Mouse (Mus musculus): Measurements from ENCODE around the gene Gpr88. TPM values are rescaled to one million over a fixed set of nuclear protein-coding genes. Genes with fewer than 3 reads are reported as not detected.

Gene Gpr88
- total and polyA plus RNA-seq, 3 experiments = 0.16 TPM; not detected in 2

- DNase-seq (ENCODE audit: low spot score) = no peak
- H3K4me1 ChIP-seq (ENCODE audit: insufficient read depth, low read depth, low read length) = no peaks in the 10 kb centered on the region
- no peak for TF ChIP-seq CTCF (IDR thresholded peaks at IDR 0.05; ENCODE audit: low read depth, low read length)
- peaks cover 5% of the 10 kb centered on the region; the same call in 1 of the 2 replicates for H3K27me3 ChIP-seq (ENCODE audit: insufficient read depth, low read length)
- ATAC-seq (ENCODE audit: extremely low read depth, insufficient number of reproducible peaks, low FRiP score, poor library complexity, severe bottlenecking) = no peak
- no peak overlapping the region for H3K4me3 ChIP-seq (ENCODE audit: low read depth, low read length)
- no peaks in the 10 kb centered on the region for H3K36me3 ChIP-seq (replicated peaks)
- H3K9me3 ChIP-seq (replicated peaks) = no peaks in the 10 kb centered on the region
Observed at GRCm38 (mm10) chr3:116211639-116212038, 41.7 kb downstream of the Gpr88 start.

DNA sequence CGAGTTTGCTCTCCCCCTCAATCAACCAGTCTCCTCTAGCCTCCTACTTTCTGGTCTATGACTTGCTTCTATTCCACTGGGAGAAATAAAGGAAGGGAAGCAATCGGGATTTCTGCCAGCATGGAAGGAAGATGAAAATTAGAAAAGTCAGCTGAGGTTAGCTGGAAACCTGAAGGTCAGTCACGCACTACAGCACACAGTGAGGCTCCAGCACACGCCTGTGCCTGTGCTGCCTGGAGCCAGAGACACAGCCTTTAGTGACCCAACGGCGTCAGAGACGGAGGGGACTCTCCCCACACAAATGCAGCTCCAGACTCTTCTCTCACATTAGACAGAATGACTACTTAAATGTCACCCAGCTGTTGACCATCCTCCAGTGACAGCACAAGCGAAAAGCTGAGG lies 42.6 kb downstream of the Gpr88 start:
- no peak for TF ChIP-seq POLR2AphosphoS5 (IDR thresholded peaks at IDR 0.05; ENCODE audit: insufficient replicate concordance, low read depth, low read length)
- no peak for TF ChIP-seq GATA2 (IDR thresholded peaks at IDR 0.05; ENCODE audit: borderline replicate concordance, low read depth, low read length)
- TF ChIP-seq TAL1 (conservative IDR thresholded peaks at IDR 0.05; ENCODE audit: low read depth, low read length) = no peak
- DNase-seq (ENCODE audit: low spot score) (no peak), ATAC-seq (ENCODE audit: extremely low read depth, insufficient number of reproducible peaks, low FRiP score, poor library complexity, severe bottlenecking) (no peak)

DNA sequence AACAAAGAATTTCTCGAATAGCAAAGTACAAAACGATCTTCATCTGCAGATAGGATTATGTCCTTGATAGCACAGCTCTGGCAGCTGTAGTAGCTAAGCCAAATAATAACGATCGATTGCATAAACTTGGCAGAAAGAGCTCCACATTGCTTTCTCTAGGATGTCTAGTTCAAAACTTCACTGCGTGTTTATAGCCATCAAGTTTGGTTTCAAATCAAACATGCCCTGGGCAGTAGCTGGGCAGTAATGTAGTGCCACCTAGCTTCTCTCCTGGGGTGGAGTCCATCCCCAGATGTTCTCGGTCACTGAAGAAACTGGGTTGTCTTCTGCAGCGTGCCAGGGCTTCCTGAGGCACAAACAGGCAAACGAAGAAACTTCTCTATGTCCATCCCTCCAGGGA lies 44.1 kb downstream of the Gpr88 start:
- no peaks in the 10 kb centered on the region for H3K9me3 ChIP-seq (replicated peaks)
- ATAC-seq (ENCODE audit: extremely low read depth, insufficient number of reproducible peaks, low FRiP score, poor library complexity, severe bottlenecking) (no peak), DNase-seq (ENCODE audit: low spot score) (no peak)
- no peak overlapping the region for H3K4me3 ChIP-seq (ENCODE audit: low read depth, low read length)
- H3K36me3 ChIP-seq (replicated peaks) = no peaks in the 10 kb centered on the region
- peaks cover 7% of the 10 kb centered on the region for H3K27me3 ChIP-seq (ENCODE audit: insufficient read depth, low read length)
- H3K4me1 ChIP-seq (ENCODE audit: insufficient read depth, low read depth, low read length) = no peaks in the 10 kb centered on the region
- TF ChIP-seq TAL1 (conservative IDR thresholded peaks at IDR 0.05; ENCODE audit: low read depth, low read length) (no peak), GATA2 (IDR thresholded peaks at IDR 0.05; ENCODE audit: borderline replicate concordance, low read depth, low read length) (no peak), GATA1 (IDR thresholded peaks at IDR 0.05; ENCODE audit: borderline replicate concordance, low read length) (no peak), CTCF (IDR thresholded peaks at IDR 0.05; ENCODE audit: low read depth, low read length) (no peak), POLR2AphosphoS5 (IDR thresholded peaks at IDR 0.05; ENCODE audit: insufficient replicate concordance, low read depth, low read length) (no peak)

More for the DNA sequence above, 42.6 kb downstream of the Gpr88 start:
- no peaks in the 10 kb centered on the region for H3K9me3 ChIP-seq (replicated peaks)
- no peaks in the 10 kb centered on the region for H3K4me1 ChIP-seq (ENCODE audit: insufficient read depth, low read depth, low read length)
- peaks cover 5% of the 10 kb centered on the region for H3K27me3 ChIP-seq (ENCODE audit: insufficient read depth, low read length)
- H3K4me3 ChIP-seq (ENCODE audit: low read depth, low read length) = no peak overlapping the region
- H3K36me3 ChIP-seq (replicated peaks) = no peaks in the 10 kb centered on the region

DNA sequence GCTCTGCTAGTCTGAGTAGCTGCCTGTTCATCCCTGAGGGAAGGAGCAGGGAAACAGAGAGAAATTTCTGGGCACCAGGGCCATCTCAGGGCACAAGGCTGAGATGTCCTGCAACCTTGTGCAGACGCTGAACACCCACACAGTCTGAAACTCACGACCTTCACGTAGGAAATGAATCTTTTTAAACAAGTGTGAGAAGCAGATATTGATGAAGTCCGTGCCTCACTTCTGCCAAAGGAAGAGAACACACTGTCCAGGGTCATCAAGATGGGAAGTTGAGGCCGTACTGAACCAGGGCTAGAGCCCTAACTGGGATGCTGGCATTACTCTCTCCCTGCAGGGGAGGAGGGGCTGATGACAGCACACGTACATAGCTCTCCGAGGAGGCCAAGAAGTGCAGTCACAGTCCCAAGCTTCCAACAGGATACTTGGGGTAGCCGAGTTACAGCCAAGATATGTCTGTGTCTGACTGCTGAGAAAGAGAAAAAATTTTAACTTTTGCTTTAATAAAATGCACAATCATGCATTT lies 46.9 kb downstream of the Gpr88 start:
- Histone ChIP-seq H3K4me1 (ENCODE audit: insufficient read depth, low read depth, low read length) (no peaks in the 10 kb centered on the region), H3K27me3 (ENCODE audit: insufficient read depth, low read length) (peaks cover 7% of the 10 kb centered on the region), H3K9me3 (replicated peaks) (no peaks in the 10 kb centered on the region), H3K4me3 (ENCODE audit: low read depth, low read length) (no peak overlapping the region), H3K36me3 (replicated peaks) (no peaks in the 10 kb centered on the region)
- no peak for ATAC-seq (ENCODE audit: extremely low read depth, insufficient number of reproducible peaks, low FRiP score, poor library complexity, severe bottlenecking)
- DNase-seq (ENCODE audit: low spot score) = no peak
- TF ChIP-seq TAL1 (conservative IDR thresholded peaks at IDR 0.05; ENCODE audit: low read depth, low read length) (no peak), POLR2AphosphoS5 (IDR thresholded peaks at IDR 0.05; ENCODE audit: insufficient replicate concordance, low read depth, low read length) (no peak), CTCF (IDR thresholded peaks at IDR 0.05; ENCODE audit: low read depth, low read length) (no peak), GATA1 (IDR thresholded peaks at IDR 0.05; ENCODE audit: borderline replicate concordance, low read length) (no peak), GATA2 (IDR thresholded peaks at IDR 0.05; ENCODE audit: borderline replicate concordance, low read depth, low read length) (no peak)

- no peaks in the 10 kb centered on the region for H3K36me3 ChIP-seq (replicated peaks)
- DNase-seq (ENCODE audit: low spot score) (no peak), ATAC-seq (ENCODE audit: extremely low read depth, insufficient number of reproducible peaks, low FRiP score, poor library complexity, severe bottlenecking) (no peak)
- peaks cover 2% of the 10 kb centered on the region; the same call in 1 of the 2 replicates for H3K27me3 ChIP-seq (ENCODE audit: insufficient read depth, low read length)
- TF ChIP-seq CTCF (IDR thresholded peaks at IDR 0.05; ENCODE audit: low read depth, low read length) (no peak), POLR2AphosphoS5 (IDR thresholded peaks at IDR 0.05; ENCODE audit: insufficient replicate concordance, low read depth, low read length) (no peak), TAL1 (conservative IDR thresholded peaks at IDR 0.05; ENCODE audit: low read depth, low read length) (no peak), GATA2 (IDR thresholded peaks at IDR 0.05; ENCODE audit: borderline replicate concordance, low read depth, low read length) (no peak), GATA1 (IDR thresholded peaks at IDR 0.05; ENCODE audit: borderline replicate concordance, low read length) (no peak)
- no peaks in the 10 kb centered on the region for H3K4me1 ChIP-seq (ENCODE audit: insufficient read depth, low read depth, low read length)
- no peak overlapping the region for H3K4me3 ChIP-seq (ENCODE audit: low read depth, low read length)
- no peaks in the 10 kb centered on the region for H3K9me3 ChIP-seq (replicated peaks)
Observed at GRCm38 (mm10) chr3:116205346-116206219, 47.7 kb downstream of the Gpr88 start.

DNA sequence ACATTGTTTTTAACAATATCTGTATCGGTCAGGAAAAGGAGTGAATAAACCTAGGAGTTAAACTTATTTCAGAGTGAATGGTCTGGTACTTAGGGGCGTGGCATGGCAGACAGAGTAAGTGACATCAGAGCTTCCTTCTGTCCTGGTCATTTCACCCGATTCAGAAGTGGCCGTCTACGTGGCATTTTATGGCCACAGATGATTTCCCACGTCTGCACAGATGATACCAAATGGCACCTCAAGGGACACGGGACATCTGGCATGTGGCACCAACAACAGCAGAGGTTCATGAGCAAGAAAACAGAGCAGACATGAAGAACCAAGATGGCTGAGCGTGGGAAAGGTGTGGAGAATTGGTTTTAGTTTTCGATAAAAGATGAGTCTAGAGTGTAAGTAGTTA lies 48.7 kb downstream of the Gpr88 start:
- peaks cover 2% of the 10 kb centered on the region; the same call in 1 of the 2 replicates for H3K27me3 ChIP-seq (ENCODE audit: insufficient read depth, low read length)
- H3K4me3 ChIP-seq (ENCODE audit: low read depth, low read length) = no peak overlapping the region
- TF ChIP-seq TAL1 (conservative IDR thresholded peaks at IDR 0.05; ENCODE audit: low read depth, low read length) (no peak), GATA2 (IDR thresholded peaks at IDR 0.05; ENCODE audit: borderline replicate concordance, low read depth, low read length) (no peak), POLR2AphosphoS5 (IDR thresholded peaks at IDR 0.05; ENCODE audit: insufficient replicate concordance, low read depth, low read length) (no peak), CTCF (IDR thresholded peaks at IDR 0.05; ENCODE audit: low read depth, low read length) (no peak), GATA1 (IDR thresholded peaks at IDR 0.05; ENCODE audit: borderline replicate concordance, low read length) (no peak)
- ATAC-seq (ENCODE audit: extremely low read depth, insufficient number of reproducible peaks, low FRiP score, poor library complexity, severe bottlenecking) (no peak), DNase-seq (ENCODE audit: low spot score) (no peak)
- H3K4me1 ChIP-seq (ENCODE audit: insufficient read depth, low read depth, low read length) = no peaks in the 10 kb centered on the region
- H3K9me3 ChIP-seq (replicated peaks) = no peaks in the 10 kb centered on the region
- H3K36me3 ChIP-seq (replicated peaks) = no peaks in the 10 kb centered on the region

All from G1E (cell line).